Mouse (Mus musculus) left cerebral cortex, postnatal 36 days (tissue): ENCODE results near the gene Pdzd2. TPM values are rescaled to one million over a fixed set of nuclear protein-coding genes. Genes with fewer than 3 reads are reported as not detected.

ENCODE experiments used
- DNase-seq, 2 experiments: peaks; one replicate each; pipeline ENCODE4 v3.0.0; 2021 to 2022; ENCODE audit warnings: low spot score in 2 of 2, mixed read lengths in 1 of 2
- intact Hi-C: fragments of 180-260 bp; cut with DNase I; formaldehyde crosslinking; loops from one replicate; pipeline ENCODE4 v1.15.1; 2025
- total RNA-seq, 2 experiments: library from RNA; stranded (reverse); gene quantifications; 2 replicates each; pipeline ENCODE4 v1.2.3; 2021

Gene Pdzd2
- total RNA-seq, 2 experiments from 2014 or later: 63.7 to 94.1 TPM

- DNase-seq: peak; percentile 30 to 51
- intact Hi-C loops: no loop called here
These were observed 181.9 kb downstream of the Pdzd2 start for GRCm38 (mm10) chr15:12557663-12558436.

- no peak for DNase-seq
- intact Hi-C loops: no loop called here
These were observed 186.5 kb downstream of the Pdzd2 start for GRCm38 (mm10) chr15:12553211-12553610.

- intact Hi-C loops: no loop called here
- no peak for DNase-seq
These were observed 188.8 kb downstream of the Pdzd2 start for GRCm38 (mm10) chr15:12550919-12551318.

- intact Hi-C loops: no loop called here
- DNase-seq: no peak
These were observed 189.3 kb downstream of the Pdzd2 start for GRCm38 (mm10) chr15:12550376-12550775.

GRCm38 (mm10) chr15:12549919-12550305, 189.8 kb downstream of the Pdzd2 start:
- intact Hi-C loops: no loop called here
- DNase-seq: no peak

GRCm38 (mm10) chr15:12549271-12549918, 190.3 kb downstream of the Pdzd2 start:
- intact Hi-C loops: no loop called here
- DNase-seq: no peak

- intact Hi-C loops: no loop called here
These were observed 191.0 kb downstream of the Pdzd2 start for GRCm38 (mm10) chr15:12548696-12549095.

GRCm38 (mm10) chr15:12547640-12548405, 191.9 kb downstream of the Pdzd2 start:
- intact Hi-C loops: no loop called here
- DNase-seq: no peak

More at GRCm38 (mm10) chr15:12548696-12549095, 191.0 kb downstream of the Pdzd2 start:
- no peak for DNase-seq

GRCm38 (mm10) chr15:12546781-12547180, 192.9 kb downstream of the Pdzd2 start:
- DNase-seq: no peak
- intact Hi-C loops: no loop called here

GRCm38 (mm10) chr15:12545671-12546070, 194.1 kb downstream of the Pdzd2 start:
- intact Hi-C loops: no loop called here
- no peak for DNase-seq

- intact Hi-C loops: no loop called here
- no peak for DNase-seq
These were observed 194.5 kb downstream of the Pdzd2 start for GRCm38 (mm10) chr15:12545220-12545619.

- intact Hi-C loops: no loop called here
- no peak for DNase-seq
These were observed 195.9 kb downstream of the Pdzd2 start for GRCm38 (mm10) chr15:12543686-12544325.

GRCm38 (mm10) chr15:12542316-12542715, 197.4 kb downstream of the Pdzd2 start:
- DNase-seq: no peak
- intact Hi-C loops: no loop called here

GRCm38 (mm10) chr15:12539618-12540302, 200.0 kb downstream of the Pdzd2 start:
- intact Hi-C loops: no loop called here
- DNase-seq: no peak

GRCm38 (mm10) chr15:12533254-12533653, 206.5 kb downstream of the Pdzd2 start:
- intact Hi-C loops: no loop called here
- DNase-seq: no peak

GRCm38 (mm10) chr15:12532568-12532967, 207.2 kb downstream of the Pdzd2 start:
- DNase-seq: no peak
- intact Hi-C loops: no loop called here

- intact Hi-C loops: no loop called here
- DNase-seq: no peak
These were observed 216.9 kb downstream of the Pdzd2 start for GRCm38 (mm10) chr15:12522810-12523209.

GRCm38 (mm10) chr15:12520292-12520691, 219.4 kb downstream of the Pdzd2 start:
- intact Hi-C loops: no loop called here
- DNase-seq: no peak

GRCm38 (mm10) chr15:12518370-12518973, 221.3 kb downstream of the Pdzd2 start:
- DNase-seq: no peak
- intact Hi-C loops: no loop called here
